Mouse (Mus musculus): ENCODE measurements around the gene Mmp28.

Mmp28 gene

DNA sequence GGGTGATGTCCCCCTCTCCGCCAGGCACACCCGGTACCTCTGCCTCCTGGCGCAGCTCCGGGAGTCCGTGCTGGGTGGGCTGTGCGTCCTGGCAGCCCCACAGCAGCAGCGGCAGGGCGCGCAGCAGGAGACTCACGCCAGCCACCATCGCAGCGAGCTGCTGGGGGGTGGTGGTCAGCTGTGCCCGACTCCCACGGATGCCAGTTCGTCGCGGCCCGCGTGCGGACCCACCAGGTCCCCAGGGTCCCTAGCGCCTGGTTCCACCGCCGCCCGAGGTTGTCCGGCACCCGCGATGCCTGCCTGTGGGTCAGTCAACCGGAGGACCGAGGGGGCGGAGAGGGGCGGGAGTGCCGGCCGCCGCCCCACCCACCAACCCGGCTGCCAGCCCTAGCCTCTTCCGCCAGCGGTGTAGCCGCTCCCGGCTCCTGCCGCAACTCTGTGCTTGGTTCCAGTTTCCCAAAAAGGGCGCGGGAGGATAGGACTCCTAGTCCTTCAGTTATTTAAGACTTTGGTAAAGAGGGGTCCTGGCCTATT lies at the start of gene Mmp28:
Mmp28 (minus strand) TSS at position 361 of the 534 bp plus-strand sequence.
- DNase-seq (ENCODE audit: low spot score): no peak

DNA sequence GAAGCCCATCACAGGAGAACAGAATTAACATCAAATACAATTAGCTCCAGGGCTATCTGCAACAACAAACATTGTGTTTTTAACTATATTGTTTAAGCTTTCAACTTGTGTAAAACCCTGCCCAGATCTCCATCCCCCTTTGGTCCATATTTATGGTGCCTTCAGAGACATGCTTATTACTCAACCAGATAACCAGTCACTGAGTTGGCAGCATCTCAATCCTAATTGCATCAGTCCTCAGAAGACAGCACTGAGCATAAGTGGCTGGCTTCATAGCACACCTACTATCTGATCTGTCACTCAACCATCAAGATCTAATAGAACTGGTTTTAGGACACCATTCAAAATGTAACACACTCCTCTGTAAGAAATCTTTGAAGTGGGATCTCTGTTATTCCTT lies 46.6 kb upstream of the Mmp28 start:
- DNase-seq (ENCODE audit: low spot score): no peak

- no peak for DNase-seq (ENCODE audit: low spot score)
Observed at GRCm38 (mm10) chr11:83504308-83504707, 41.4 kb upstream of the Mmp28 start.

DNA sequence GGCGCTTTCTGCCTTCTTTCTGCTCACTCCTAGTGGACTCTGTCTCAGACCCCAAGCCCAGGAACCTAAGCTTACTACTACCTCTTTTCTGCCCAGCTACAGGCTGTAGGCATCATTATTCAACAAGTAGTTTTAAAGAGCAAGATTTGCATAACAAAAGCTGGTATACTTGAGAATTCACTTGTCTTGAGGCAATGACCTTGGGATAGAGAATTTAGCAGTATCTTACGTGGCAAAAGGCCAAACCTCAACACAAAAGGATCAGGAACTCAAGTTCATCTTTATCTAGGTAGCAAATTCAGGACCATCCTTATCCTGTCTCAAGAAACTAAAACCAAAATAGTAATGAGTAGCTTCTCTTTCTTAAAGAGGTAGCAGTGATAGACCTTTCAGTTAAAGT lies 32.7 kb upstream of the Mmp28 start:
- no peak for DNase-seq (ENCODE audit: low spot score)

DNA sequence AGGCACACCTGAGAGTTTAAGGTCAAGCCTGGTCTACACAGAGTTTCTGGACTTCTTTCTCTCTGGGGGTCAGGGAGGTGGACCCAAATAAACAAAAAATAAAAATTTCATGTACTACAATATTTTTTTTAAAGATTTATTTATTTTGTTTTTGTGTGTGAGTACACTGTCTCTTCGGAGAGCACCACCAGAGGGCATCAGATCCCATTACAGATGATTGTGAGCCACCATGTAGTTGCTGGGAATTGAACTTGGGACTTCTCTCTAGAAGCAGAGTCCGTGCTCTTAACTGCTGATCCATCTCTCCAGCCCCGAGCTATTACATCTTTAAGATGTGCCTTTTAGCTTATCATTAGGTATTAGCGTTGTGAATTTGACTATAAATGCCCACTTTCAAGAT lies 28.6 kb upstream of the Mmp28 start:
- no peak for DNase-seq (ENCODE audit: low spot score)

DNA sequence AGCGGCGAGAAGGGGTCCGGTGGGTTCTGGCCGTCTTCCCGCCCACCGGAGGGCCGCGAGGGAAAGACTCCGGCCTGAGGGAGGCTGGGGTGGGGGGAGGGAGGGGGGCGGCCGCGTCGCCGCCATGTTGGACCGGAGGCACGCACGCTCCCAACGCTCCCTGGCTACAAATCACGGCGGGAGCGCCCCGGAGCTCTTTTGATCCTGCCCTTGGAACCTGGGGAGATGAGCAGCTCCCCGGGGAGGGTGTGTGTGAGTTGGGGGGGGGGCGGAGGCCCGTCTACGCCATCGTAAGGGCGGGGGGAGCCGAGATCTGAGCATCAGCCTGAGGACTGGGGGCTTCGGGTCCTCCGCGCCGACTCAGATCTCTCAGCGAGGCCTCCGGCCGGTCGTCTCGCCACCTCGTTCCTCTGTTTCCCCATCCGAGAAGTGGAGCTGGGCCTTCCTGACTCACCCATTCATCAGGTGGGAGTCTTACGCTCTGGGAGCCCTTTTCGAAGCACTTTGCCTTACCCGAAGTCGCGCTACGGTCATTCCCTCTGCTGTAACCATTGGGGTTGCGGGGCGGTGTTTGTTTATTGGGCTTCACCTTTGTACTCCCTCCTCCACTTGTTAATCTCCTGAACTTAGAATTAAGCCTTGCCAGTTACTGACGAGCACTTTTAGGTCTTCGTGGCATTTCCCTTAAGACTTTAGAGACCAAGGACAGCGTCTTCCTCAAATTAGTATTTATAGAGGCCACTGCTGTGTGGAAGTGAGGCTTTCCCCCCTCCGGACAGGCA lies 10.6 kb upstream of the Mmp28 start:
- DNase-seq (ENCODE audit: low spot score): no peak

DNA sequence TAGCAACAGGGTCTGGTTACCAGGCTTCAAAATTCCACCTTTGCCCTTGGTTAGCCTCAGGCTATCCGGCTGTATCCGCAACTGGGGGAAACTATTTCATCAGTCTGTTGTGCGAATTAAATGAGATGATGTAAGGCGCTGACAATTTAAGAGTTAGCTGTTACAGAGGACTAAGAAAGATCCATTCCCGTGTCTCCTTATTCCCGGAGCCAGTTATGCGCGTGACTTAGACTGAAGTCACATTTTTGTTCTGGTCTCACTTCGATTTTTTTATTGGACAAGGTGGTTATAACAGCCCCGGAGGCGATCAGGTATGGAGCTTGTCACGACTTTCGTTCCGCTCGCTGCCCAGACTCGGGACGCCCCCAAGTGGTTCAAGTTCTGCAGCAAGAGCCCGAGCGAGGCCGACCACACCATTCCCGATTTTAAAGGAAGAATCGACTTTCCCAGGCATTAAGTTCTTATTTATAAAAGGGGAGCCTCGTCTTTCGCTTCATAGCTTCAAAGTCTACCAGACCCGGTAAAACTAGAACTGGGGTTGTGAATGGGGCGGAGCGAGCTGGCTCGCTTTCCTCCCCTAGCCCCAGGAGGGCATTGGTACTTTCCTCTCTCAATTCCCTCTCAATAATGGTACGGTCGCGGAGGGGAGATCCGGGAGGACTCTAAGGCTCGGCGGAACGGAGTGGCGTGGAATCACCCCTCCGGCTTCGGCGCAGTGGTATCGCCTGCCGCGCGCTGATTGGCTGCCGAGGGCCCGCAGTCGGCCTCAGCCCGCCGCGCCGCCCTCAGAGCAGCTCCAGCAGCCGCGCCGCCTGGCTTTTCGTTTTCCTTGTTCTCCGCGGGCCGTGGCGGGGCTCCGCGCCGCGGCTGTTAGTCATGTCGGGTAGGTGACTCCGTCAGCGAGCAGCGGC lies 9.7 kb upstream of the Mmp28 start, which contains the start of gene Taf15:
Taf15 (plus strand) TSS at position 763 of the 911 bp plus-strand sequence.
- DNase-seq (ENCODE audit: low spot score): peak; percentile 98

- DNase-seq (ENCODE audit: low spot score): no peak
Observed at GRCm38 (mm10) chr11:83471766-83472165, 8.9 kb upstream of the Mmp28 start.

DNA sequence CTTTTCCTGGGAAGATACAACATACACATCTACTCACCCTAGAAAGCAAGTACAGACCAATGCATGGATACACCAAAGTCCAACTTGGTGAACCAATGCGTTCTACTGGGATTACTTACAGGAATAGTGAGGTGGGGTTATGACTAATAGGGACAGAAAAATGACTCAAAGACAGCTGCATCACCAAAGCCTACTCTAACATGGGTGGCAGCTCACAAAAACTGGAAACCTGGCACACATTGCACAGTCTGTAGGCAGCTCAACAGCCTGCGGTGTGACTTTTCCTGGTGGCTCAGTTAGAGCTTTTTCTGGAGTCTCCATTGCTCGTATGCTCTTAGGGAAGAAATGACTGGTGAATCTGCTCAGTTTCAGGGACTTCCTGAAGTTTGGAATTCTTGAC lies 5.9 kb upstream of the Mmp28 start:
- DNase-seq (ENCODE audit: low spot score): no peak

GRCm38 (mm10) chr11:83467120-83467652 lies 4.3 kb upstream of the Mmp28 start:
- DNase-seq (ENCODE audit: low spot score): no peak

GRCm38 (mm10) chr11:83465976-83466375 lies 3.1 kb upstream of the Mmp28 start:
- no peak for DNase-seq (ENCODE audit: low spot score)

- no peak for DNase-seq (ENCODE audit: low spot score)
Observed at GRCm38 (mm10) chr11:83461462-83462027, 1.3 kb downstream of the Mmp28 start.

GRCm38 (mm10) chr11:83457912-83458601 lies 4.8 kb downstream of the Mmp28 start:
- DNase-seq (ENCODE audit: low spot score): no peak

DNA sequence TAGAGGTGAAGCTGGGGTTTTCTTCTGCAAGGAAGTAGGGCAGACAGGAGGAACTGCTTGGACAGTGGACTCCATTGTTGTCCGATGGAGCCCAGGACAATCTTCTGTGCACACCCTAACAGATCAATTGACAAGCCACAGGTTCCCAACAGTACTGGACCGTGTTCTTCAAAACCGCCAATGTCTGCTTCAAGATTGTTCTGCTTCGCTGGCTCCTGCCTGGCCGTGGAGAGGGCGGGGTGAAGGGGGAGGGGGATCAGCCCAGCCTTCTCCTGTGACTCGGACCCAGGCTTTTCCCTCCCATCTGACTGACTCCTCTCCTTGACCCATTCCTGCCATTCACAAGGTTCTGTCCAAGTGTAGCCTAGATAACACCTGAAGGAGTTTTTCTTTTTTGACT lies 5.6 kb downstream of the Mmp28 start:
- DNase-seq (ENCODE audit: low spot score): no peak

GRCm38 (mm10) chr11:83455608-83456007 lies 7.3 kb downstream of the Mmp28 start:
- no peak for DNase-seq (ENCODE audit: low spot score)

DNA sequence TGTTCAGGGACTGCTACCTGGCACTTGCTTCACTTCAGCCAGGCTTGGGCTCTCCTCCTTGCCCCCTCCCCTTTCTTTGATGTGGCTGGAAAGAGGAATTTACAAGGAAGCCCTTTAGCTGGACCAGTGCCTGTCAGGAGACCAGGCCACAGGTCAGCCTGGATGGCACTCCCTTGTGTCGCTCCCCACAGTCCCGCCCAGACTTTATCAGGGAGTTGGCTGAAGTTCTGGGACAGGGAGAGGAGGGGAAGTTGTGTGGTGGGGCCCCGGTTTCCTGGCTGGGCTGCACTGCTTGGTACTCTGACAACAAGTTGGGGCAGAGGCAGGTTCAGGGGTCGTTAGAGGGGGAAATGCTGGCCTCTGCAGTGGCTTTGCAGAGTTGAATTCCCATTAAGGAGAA lies 8.3 kb downstream of the Mmp28 start:
- no peak for DNase-seq (ENCODE audit: low spot score)

DNA sequence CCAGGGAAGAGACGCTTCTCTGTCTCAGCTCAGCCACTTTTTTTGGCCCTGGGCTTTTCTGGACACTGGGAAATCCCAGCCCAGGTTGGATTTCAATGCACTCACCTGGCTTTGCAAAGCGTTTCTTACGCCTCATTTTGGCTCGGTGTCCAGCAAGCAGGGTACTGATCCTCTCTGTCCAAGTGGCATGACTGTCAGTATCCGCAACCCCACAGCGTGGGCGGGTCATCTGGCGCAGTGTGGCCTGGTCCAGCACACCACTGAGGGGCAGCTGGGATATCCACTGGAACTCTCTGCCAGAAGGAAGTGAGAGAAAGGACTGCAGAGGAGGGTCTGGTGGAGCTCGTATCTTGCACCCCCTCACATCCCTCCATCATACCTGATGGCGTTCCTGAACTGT lies 11.6 kb downstream of the Mmp28 start:
- DNase-seq (ENCODE audit: low spot score): no peak

DNA sequence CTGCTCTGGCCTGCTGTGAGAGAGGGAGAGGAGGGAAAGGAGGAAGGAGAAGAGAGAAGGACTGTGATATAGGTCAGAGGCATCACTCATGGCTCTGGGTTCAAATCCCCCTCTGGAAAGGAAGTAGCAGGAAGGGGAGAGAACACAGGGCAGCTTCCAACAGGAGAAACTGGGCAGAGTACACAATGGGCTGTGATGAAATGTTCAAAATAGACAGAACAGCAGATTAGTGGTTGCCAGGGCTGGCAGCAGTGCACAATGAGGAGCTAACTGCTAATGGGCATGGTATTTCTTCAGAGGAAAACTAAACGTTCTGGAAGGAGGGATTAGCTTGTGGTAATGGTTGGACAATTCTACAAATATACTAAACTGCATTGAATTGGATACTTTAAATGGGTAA lies 12.3 kb downstream of the Mmp28 start:
- DNase-seq (ENCODE audit: low spot score): no peak

GRCm38 (mm10) chr11:83449298-83449697 lies 13.6 kb downstream of the Mmp28 start:
- DNase-seq (ENCODE audit: low spot score): no peak

DNA sequence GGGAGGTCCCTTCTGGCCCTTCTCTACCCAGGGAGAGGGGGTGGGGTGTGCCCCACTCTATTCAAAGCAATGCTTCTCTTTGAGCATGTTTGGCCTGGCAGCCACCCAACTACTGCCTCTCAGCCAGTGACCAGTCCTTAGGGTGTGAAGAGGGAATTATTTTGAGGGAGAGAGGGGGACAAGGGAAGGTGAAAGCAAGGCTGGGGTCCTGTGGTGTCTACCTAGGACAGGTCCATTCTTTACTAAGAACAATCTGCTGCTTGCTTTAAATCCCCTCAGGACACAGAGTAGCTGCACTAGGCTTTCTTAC lies 14.0 kb downstream of the Mmp28 start:
- no peak for DNase-seq (ENCODE audit: low spot score)

DNA sequence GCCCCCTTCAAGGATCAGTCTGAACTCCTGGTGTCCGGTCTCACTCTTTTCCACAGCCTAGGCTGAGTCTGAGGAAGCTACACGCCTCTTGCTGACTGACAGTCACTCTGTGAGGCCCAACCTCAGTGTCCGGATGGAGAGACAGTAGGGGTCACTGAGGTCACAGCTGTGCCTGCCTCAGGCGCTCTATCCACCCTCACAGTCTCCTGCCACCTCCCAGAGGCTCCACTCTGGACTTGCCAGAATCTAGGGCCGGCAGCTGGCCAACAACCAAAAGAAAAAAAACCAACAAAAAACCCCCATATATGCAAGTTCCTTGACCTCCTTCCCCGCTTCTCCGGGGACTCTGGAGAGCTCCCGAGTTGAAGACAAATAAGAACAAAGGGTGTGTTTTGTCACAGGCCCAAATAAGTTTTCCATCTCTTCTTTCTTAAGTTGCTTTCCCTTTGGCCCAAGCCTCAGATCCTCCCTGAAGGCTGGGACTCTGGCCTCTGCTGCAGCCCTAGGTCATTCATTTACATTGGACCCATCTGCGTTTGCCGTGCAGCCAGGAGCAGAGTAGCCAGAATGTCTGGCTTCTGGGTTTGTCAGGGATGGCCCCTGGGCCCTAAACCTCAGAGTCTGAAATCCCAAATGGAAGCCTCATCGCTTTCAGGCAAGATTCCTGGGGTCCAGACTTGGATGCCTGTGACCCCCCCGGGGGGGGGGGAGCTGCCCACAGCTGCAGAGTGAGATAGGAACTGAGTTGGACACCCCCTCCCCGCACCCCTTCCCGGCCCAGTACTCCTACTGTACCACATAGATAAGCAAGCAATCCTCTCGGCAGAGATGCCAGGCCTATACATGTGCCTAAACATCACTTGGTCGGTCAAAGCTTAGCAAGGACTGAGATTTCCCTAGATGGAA lies 14.6 kb downstream of the Mmp28 start:
- no peak for DNase-seq (ENCODE audit: low spot score)
